Mouse (Mus musculus): Measurements from ENCODE around the gene Vinac1. TPM values are rescaled to one million over a fixed set of nuclear protein-coding genes. Genes with fewer than 3 reads are reported as not detected.

Gene Vinac1
- polyA plus RNA-seq (2017; shearing (Covaris generic)) = not detected

DNA sequence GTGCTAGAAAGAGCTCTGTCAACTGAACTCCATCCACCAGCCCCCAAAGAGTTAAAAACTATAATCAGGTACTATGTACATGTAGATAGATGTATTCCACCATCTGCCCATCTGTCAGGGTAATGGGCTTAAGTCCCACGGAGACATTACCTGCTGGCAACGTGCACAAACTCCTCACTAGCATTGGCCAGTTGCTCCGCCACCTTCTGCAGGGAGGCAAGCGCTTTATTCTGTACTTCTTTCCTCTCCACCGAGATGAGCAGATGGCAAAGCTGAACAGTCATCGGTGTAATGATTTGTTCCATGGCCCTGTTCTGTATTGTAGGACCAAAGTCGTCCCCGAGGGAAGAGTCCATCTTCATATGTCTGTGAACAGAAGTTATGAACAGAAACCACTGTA lies at the start of gene Vinac1:
Vinac1 (minus strand) TSS at position 362 of the 400 bp plus-strand sequence.

DNA sequence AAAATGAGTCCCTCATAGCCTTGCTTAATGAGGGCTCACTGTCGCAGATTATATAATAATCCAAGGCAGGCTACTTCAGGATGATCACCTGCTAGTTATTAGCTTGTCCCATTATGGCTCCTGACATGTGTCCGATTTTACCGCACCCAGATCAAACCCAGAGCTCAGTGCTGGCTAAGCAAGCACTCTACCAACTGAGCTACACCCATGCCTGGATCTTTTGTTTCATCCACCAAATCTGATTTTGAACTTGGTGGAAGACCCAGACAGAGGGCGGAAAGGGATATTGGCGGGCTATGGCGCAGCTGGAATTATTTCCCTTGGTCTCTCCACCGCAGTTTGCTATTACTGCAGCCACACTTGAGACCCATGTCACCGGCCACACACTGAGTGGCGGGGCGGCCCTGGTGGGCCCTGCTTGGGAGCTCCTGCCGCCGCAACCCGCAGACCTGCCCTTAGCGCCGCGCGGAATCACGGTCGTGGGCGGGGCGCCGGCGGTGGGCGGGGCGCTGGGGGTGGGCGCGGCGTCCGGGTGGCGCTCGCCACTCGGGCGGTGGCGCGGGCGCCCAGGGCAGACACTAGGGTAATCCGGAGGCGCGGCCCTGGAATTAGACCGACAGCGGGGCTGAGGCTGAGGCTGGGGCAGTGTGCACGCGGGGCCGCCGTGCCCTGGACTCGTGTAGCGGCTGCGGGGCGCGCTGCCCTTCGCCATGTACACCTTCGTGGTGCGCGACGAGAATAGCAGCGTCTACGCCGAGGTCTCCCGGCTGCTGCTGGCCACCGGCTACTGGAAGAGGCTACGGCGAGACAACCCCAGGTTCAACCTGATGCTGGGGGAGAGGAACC lies 17.7 kb upstream of the Vinac1 start, which contains the start of gene Ttl:
Ttl (plus strand) TSS at position 506 of the 846 bp plus-strand sequence.

Other genes with a start within 250 kb of the Vinac1 start
- gene Tmem87b, start 230.1 kb downstream of the Vinac1 start, polyA plus RNA-seq (2017; shearing (Covaris generic)) = 32.4 TPM
- gene Fbln7, start 185.2 kb downstream of the Vinac1 start, polyA plus RNA-seq (2017; shearing (Covaris generic)) = not detected
- gene Zc3h8, start 104.1 kb downstream of the Vinac1 start, polyA plus RNA-seq (2017; shearing (Covaris generic)) = 11.5 TPM
- 3.0 TPM for gene Zc3h6, start 80.8 kb downstream of the Vinac1 start, polyA plus RNA-seq (2017; shearing (Covaris generic))
- 1.8 TPM for gene Gm10762, start 80.4 kb downstream of the Vinac1 start, polyA plus RNA-seq (2017; shearing (Covaris generic))
- gene Ttl, start 17.8 kb upstream of the Vinac1 start, polyA plus RNA-seq (2017; shearing (Covaris generic)) = 2.8 TPM
- 35.6 TPM for gene Polr1b, start 52.8 kb upstream of the Vinac1 start, polyA plus RNA-seq (2017; shearing (Covaris generic))
- gene Chchd5, start 81.5 kb upstream of the Vinac1 start, polyA plus RNA-seq (2017; shearing (Covaris generic)) = 24.4 TPM
- 70.8 TPM for gene Slc20a1, start 150.6 kb upstream of the Vinac1 start, polyA plus RNA-seq (2017; shearing (Covaris generic))
- 4.7 TPM for gene Ckap2l, start 249.0 kb upstream of the Vinac1 start, polyA plus RNA-seq (2017; shearing (Covaris generic))